Mouse (Mus musculus) thymus, postnatal 10 days (tissue): Measurements from ENCODE around the gene Rnf216.

Experiments used
- DNase-seq, 2 experiments: peaks; one replicate each; pipeline ENCODE4 v3.0.0; 2021; ENCODE audit warnings: low spot score in 2 of 2

Rnf216 gene

GRCm38 (mm10) chr5:142959576-142960556 lies 152.9 kb downstream of the Rnf216 start, which contains the start of gene Fscn1:
Gene Fscn1 (plus strand): TSS chr5:142960343.
- peak; percentile 65 to 85 for DNase-seq

- no peak for DNase-seq
These were observed 153.6 kb downstream of the Rnf216 start for GRCm38 (mm10) chr5:142959156-142959555.

- DNase-seq: no peak
These were observed 154.3 kb downstream of the Rnf216 start for GRCm38 (mm10) chr5:142958464-142958863.

DNA sequence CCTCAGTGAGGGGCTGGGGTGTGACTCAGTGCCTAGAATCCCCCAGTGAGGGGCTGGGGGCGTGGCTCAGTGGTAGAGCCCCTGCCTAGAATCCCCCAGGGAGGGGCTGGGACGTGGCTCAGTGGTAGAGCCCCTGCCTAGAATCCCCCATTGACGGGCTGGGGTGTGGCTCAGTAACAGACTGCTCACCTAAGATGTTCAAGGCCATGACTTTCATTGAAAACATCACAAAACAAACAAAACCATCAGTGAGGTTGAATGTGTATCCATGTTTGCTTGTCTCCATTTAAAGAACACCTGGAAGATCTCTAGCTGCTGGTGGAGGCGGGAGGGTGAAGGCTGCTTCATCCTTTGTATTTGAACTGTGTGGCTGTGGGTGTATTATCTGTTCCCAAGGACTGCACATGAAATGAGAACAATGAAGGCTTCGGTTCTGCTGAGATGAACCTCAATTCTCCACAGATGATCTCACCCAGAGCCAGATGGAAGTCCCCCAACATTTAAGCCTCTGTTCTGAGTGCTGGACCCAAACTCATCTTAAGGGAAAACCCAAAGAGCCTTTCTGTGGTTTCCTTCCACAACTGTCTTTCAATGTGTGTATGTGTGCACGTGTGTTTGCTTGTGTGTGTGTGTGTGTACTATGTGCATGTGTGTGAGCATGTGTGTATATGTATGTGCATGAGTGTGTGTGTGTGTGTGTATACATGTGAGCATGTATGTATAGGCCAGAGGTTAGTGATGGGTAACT lies 155.7 kb downstream of the Rnf216 start:
- DNase-seq: no peak

DNA sequence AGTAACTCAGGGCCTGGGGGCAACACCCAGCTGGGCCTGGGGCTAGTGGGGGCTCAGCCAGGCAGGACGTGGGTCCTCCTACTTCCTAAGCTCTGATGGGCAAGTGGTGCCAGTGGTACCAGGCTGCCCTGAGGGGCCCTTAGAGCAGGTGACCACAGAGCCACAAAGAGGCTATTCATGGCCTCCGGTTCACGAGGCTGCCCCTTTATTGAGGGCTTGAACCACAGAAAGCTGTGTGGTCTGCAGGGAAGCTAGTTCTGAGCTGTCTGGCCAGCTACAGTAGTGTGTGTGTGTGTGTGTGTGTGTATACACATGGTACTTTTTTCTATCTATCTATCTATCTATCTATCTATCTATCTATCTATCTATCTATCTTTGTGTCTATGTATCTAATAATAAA lies 159.2 kb downstream of the Rnf216 start:
- no peak for DNase-seq

DNA sequence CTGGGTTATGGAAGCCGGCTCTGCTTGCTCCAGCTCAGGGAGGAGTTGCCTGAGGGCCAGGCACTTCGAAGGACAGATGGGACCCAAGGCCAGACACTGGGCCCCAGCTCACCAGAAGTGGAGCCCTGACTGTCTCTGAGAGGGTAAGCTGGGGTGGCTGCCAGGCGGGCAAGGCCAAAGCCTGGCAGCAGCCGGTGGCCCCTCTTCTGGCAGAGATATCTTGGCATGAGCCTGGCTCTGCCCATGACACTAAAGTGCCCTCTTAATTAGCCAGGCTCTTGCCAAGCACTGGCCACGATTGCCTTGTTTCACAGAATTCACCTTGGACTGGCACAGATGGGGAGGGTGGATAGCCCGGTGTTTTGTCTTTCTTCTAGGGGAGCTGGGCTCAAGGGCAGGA lies 162.4 kb downstream of the Rnf216 start:
- no peak for DNase-seq

- DNase-seq: no peak
These were observed 163.2 kb downstream of the Rnf216 start for GRCm38 (mm10) chr5:142949580-142949979.

- DNase-seq: no peak
These were observed 165.3 kb downstream of the Rnf216 start for GRCm38 (mm10) chr5:142947460-142947859.

DNA sequence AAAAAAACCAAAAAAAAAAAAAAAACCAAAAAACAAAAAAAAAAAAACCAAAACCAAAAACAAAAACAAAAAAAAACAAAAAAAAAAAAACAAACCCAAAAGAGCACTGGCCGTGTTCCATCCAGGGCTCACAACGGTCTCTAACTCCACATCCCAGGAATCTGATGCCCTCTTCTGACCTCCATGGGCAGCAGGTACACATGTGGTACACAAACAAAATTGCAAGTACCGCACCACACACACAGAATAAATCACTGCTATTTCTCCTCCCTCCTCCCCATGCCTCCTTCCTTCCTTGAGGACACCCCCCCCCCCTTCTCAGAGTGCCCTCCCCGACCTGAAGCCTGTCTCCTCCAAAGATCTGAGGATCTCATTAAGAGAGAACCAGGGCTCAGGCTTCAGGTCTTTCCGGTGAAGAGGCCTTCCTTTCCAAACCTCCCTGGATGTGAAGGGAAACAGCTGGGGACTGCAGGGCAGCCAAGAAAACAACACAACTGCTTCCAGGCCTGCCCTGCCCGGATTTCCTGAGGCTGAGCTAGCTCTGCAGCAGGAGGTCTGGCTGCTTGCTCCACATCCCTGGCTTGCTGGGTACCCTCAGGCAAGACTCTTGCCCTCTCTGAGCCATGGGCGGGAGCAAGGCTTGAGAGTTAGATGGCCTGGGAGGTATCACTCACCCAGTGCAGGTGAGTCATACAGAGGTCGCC lies 167.7 kb downstream of the Rnf216 start:
- DNase-seq: no peak
